ENCODE assay signal across 20 mouse cellular contexts in the genomic region with DNA sequence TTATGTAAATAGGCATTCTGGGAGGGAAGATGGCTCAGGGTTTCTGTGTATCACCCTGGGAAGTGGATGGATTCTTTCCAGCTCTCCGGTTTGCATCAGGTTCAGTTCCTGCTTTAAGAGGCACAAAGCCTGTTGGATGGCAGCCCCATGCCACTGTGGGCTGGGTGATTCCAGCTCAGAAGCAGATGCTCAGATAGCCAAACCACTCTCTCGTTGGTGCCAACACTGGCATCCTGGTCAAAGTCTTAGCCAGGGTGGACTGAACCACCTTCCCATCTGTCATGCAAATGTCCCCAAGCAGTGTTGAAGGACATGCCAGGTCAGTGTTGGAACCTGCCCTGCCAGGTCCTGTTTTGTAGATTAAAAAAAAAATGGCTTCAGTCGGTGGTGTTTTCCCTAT. TPM values are rescaled to one million over a fixed set of nuclear protein-coding genes. Genes with fewer than 3 reads are reported as not detected.
A peak's percentile ranks its signal among the peaks of the same experiment; 100 is the strongest.
DNase-seq lines count a peak whose midpoint lies in the region; ATAC-seq and TF ChIP-seq lines count a peak whose summit lies in the region.
"Had no signal": no experiment of that assay in that cellular context is flagged by ENCODE, and none has a peak within 500 bp of the region (broad histone marks: within the 10 kb centered on the region; RNA-seq: fewer than 3 reads in every experiment).

No protein-coding gene starts in this region.

- intact Hi-C loops in left cerebral cortex, postnatal 4 days (cut with DNase I), result no loop called here

- H3K27ac ChIP-seq in heart, postnatal 0 days (ENCODE audit: low read depth), result 0 out of 2 replicates have a peak overlapping the region, but pooled peaks have one; percentile 26
- peak overlapping the region; percentile 70 for H3K27ac ChIP-seq in cerebellum, adult 2 months (ENCODE audit: insufficient read depth, low read length)
- H3K27ac ChIP-seq: embryonic facial prominence, embryonic 13.5 days; hindbrain, embryonic 13.5 days; liver, embryonic 15.5 days; midbrain, embryonic 12.5 days; neural tube, embryonic 13.5 days had no signal

- H3K27me3 ChIP-seq in heart, postnatal 0 days (ENCODE audit: control insufficient read depth, insufficient read depth, low read length), result no peaks in the 10 kb centered on the region
- no peaks in the 10 kb centered on the region for H3K27me3 ChIP-seq in cerebellum, adult 2 months (ENCODE audit: control insufficient read depth, insufficient read depth, low read length)
- H3K27me3 ChIP-seq: embryonic facial prominence, embryonic 13.5 days; hindbrain, embryonic 13.5 days; liver, embryonic 15.5 days; midbrain, embryonic 12.5 days; neural tube, embryonic 13.5 days had no signal

- H3K36me3 ChIP-seq in heart, postnatal 0 days (replicated peaks; ENCODE audit: control insufficient read depth, insufficient read depth, low read length), result no peaks in the 10 kb centered on the region
- H3K36me3 ChIP-seq: embryonic facial prominence, embryonic 13.5 days; hindbrain, embryonic 13.5 days; liver, embryonic 15.5 days; midbrain, embryonic 12.5 days; neural tube, embryonic 13.5 days had no signal

- DNase-seq in heart, postnatal 0 days (ENCODE audit: low spot score), result no peak
- DNase-seq in heart, adult 8-10 months (ENCODE audit: low spot score), result no peak
- peak; percentile 91 for DNase-seq in left cerebral cortex, postnatal 4 days
- no peak for DNase-seq in left cerebral cortex, adult 8-10 months (ENCODE audit: low spot score in 2 of 2)
- peak; percentile 81 to 91 for DNase-seq in cerebellum, adult 2 months
- DNase-seq in kidney, postnatal 14 days, result peak; percentile 12
- no peak for DNase-seq in thymus, adult 18-20 months
- no peak for DNase-seq in lung, postnatal 36 days
- DNase-seq: adrenal gland, postnatal 25 days; B cell, adult 2 months; layer of hippocampus, postnatal 36 days; lung, postnatal 14 days; thymus, postnatal 4 days had no signal

- no peak for ATAC-seq in heart, postnatal 0 days (ENCODE audit: insufficient read depth, low read depth)

- H3K9ac ChIP-seq in heart, postnatal 0 days (replicated peaks; ENCODE audit: low read depth, low read length), result no peak overlapping the region
- H3K9ac ChIP-seq: embryonic facial prominence, embryonic 13.5 days; hindbrain, embryonic 13.5 days; liver, embryonic 15.5 days; midbrain, embryonic 12.5 days; neural tube, embryonic 13.5 days had no signal

- H3K9me3 ChIP-seq in heart, postnatal 0 days (replicated peaks; ENCODE audit: control insufficient read depth, low read length), result no peaks in the 10 kb centered on the region
- H3K9me3 ChIP-seq: embryonic facial prominence, embryonic 13.5 days; hindbrain, embryonic 13.5 days; liver, embryonic 15.5 days; midbrain, embryonic 12.5 days; neural tube, embryonic 13.5 days had no signal

- no peak for TF ChIP-seq CTCF in heart, postnatal 0 days (IDR thresholded peaks at IDR 0.05; ENCODE audit: low read depth)
- TF ChIP-seq CTCF in cerebellum, adult 2 months (IDR thresholded peaks at IDR 0.05; ENCODE audit: borderline replicate concordance, insufficient read depth, low read depth, low read length), result no peak

- no peaks in the 10 kb centered on the region for H3K4me1 ChIP-seq in heart, postnatal 0 days (ENCODE audit: control insufficient read depth, insufficient read depth)
- H3K4me1 ChIP-seq in cerebellum, adult 2 months (ENCODE audit: control insufficient read depth, insufficient read depth, low read length), result peaks cover 17% of the 10 kb centered on the region
- H3K4me1 ChIP-seq: embryonic facial prominence, embryonic 13.5 days; liver, embryonic 15.5 days; midbrain, embryonic 12.5 days had no signal

- no peak overlapping the region for H3K4me2 ChIP-seq in heart, postnatal 0 days (ENCODE audit: low read depth, low read length)
- H3K4me2 ChIP-seq: embryonic facial prominence, embryonic 13.5 days; hindbrain, embryonic 13.5 days; liver, embryonic 15.5 days; midbrain, embryonic 12.5 days; neural tube, embryonic 13.5 days had no signal

- TF ChIP-seq POLR2A in cerebellum, adult 2 months (IDR thresholded peaks at IDR 0.05; ENCODE audit: borderline replicate concordance, insufficient read depth, low read length), result peak; percentile 16; the same call in 1 of the 2 replicates

- no peak for TF ChIP-seq EP300 in heart, postnatal 0 days (IDR thresholded peaks at IDR 0.05; ENCODE audit: low read depth)

- WGBS in heart, postnatal 0 days, result 60% methylated on average over 3 of the region's 3 CpGs
- 3% methylated on average over 3 of the region's 3 CpGs for WGBS in cerebellum, adult 2 months

- no peak overlapping the region for H3K4me3 ChIP-seq in heart, postnatal 0 days (ENCODE audit: low read depth, low read length)
- H3K4me3 ChIP-seq in cerebellum, adult 2 months (replicated peaks; ENCODE audit: insufficient read depth, low read depth, low read length), result peak overlapping the region; percentile 3
- H3K4me3 ChIP-seq: embryonic facial prominence, embryonic 13.5 days; hindbrain, embryonic 13.5 days; liver, embryonic 15.5 days; midbrain, embryonic 12.5 days; neural tube, embryonic 13.5 days had no signal

RNA-seq across cellular contexts. Expression of gene Fgf9, which starts 42.0 kb away (rescaled TPM):
- total RNA-seq in heart, postnatal 0 days (2014; rRNA removed; ENCODE audit: low replicate concordance), result 3.7 and 7.6 TPM in 2 replicates
- 10.0 and 10.6 TPM in 2 replicates for polyA plus RNA-seq in heart, postnatal 0 days (2015; fragmentation: Nextera tagmentation; extraction: Ambion mirVana)
- total RNA-seq in heart, adult 8-10 months (2022), result 1 to 10 TPM; 7.3 to 9.1 (median 7.7) TPM
- total RNA-seq in left cerebral cortex, postnatal 4 days (2021), result 10 to 100 TPM; 11.8 TPM
- 10 to 100 TPM; 21.8 to 25.9 (median 23.7) TPM for total RNA-seq in left cerebral cortex, adult 8-10 months (2022)
- 41.3 and 42.1 TPM in 2 replicates for polyA plus RNA-seq in cerebellum, adult 2 months (2012; rRNA removed)
- total RNA-seq: ES-E14 had no signal
- polyA plus RNA-seq: spleen, adult 2 months had no signal

Comparison
In these comparisons a context has a peak if more than half of its experiments do, and no peak if none do; other contexts are left out.
1. DNase-seq: peak in left cerebral cortex, postnatal 4 days (single experiment), cerebellum, adult 2 months (2 of 2) and kidney, postnatal 14 days (single experiment); none in heart, postnatal 0 days (single experiment), heart, adult 8-10 months (single experiment), left cerebral cortex, adult 8-10 months (0 of 2), thymus, adult 18-20 months (0 of 2) and lung, postnatal 36 days (single experiment).